Mouse (Mus musculus): Measurements from ENCODE around the gene Pde1c. TPM values are rescaled to one million over a fixed set of nuclear protein-coding genes. Genes with fewer than 3 reads are reported as not detected.

Pde1c gene
- polyA plus RNA-seq, 1 experiment: not detected

- no peak overlapping the region for H3K4me3 ChIP-seq (ENCODE audit: insufficient read depth, low read depth, low read length)
- no peak for TF ChIP-seq CTCF (IDR thresholded peaks at IDR 0.05; ENCODE audit: insufficient read depth, low read depth, low read length)
- TF ChIP-seq POLR2A (IDR thresholded peaks at IDR 0.05; ENCODE audit: insufficient read depth, low read depth, low read length): no peak
- WGBS: 90% methylated on average over 3 of the region's 3 CpGs
- H3K4me1 ChIP-seq (ENCODE audit: control insufficient read depth, insufficient read depth, low read length): peaks cover 3% of the 10 kb centered on the region; the same call in 1 of the 2 replicates
- no peak overlapping the region for H3K27ac ChIP-seq (ENCODE audit: insufficient read depth, low read depth, low read length)
These were observed 192.5 kb downstream of the Pde1c start for GRCm38 (mm10) chr6:56376359-56376758.

GRCm38 (mm10) chr6:56374180-56374579, 194.7 kb downstream of the Pde1c start:
- WGBS: 67% methylated on average over 5 of the region's 5 CpGs
- H3K4me1 ChIP-seq (ENCODE audit: control insufficient read depth, insufficient read depth, low read length): peaks cover 3% of the 10 kb centered on the region; the same call in 1 of the 2 replicates
- TF ChIP-seq CTCF (IDR thresholded peaks at IDR 0.05; ENCODE audit: insufficient read depth, low read depth, low read length): no peak
- no peak for TF ChIP-seq POLR2A (IDR thresholded peaks at IDR 0.05; ENCODE audit: insufficient read depth, low read depth, low read length)
- no peak overlapping the region for H3K4me3 ChIP-seq (ENCODE audit: insufficient read depth, low read depth, low read length)
- H3K27ac ChIP-seq (ENCODE audit: insufficient read depth, low read depth, low read length): no peak overlapping the region

GRCm38 (mm10) chr6:56373753-56374152, 195.2 kb downstream of the Pde1c start:
- Histone ChIP-seq H3K4me1 (ENCODE audit: control insufficient read depth, insufficient read depth, low read length) (peaks cover 3% of the 10 kb centered on the region; the same call in 1 of the 2 replicates), H3K27ac (ENCODE audit: insufficient read depth, low read depth, low read length) (no peak overlapping the region), H3K4me3 (ENCODE audit: insufficient read depth, low read depth, low read length) (no peak overlapping the region)
- WGBS: 82% methylated on average over 3 of the region's 3 CpGs
- no peak for TF ChIP-seq POLR2A (IDR thresholded peaks at IDR 0.05; ENCODE audit: insufficient read depth, low read depth, low read length)
- no peak for TF ChIP-seq CTCF (IDR thresholded peaks at IDR 0.05; ENCODE audit: insufficient read depth, low read depth, low read length)

- H3K4me1 ChIP-seq (ENCODE audit: control insufficient read depth, insufficient read depth, low read length): peaks cover 3% of the 10 kb centered on the region; the same call in 1 of the 2 replicates
- no peak overlapping the region for H3K27ac ChIP-seq (ENCODE audit: insufficient read depth, low read depth, low read length)
- no peak overlapping the region for H3K4me3 ChIP-seq (ENCODE audit: insufficient read depth, low read depth, low read length)
- TF ChIP-seq POLR2A (IDR thresholded peaks at IDR 0.05; ENCODE audit: insufficient read depth, low read depth, low read length) (no peak), CTCF (IDR thresholded peaks at IDR 0.05; ENCODE audit: insufficient read depth, low read depth, low read length) (no peak)
- whole genome bisulfite sequencing: 57% methylated on average over 10 of the region's 10 CpGs
These were observed 195.7 kb downstream of the Pde1c start for GRCm38 (mm10) chr6:56373046-56373751.

- no peak overlapping the region for H3K27ac ChIP-seq (ENCODE audit: insufficient read depth, low read depth, low read length)
- peaks cover 3% of the 10 kb centered on the region; the same call in 1 of the 2 replicates for H3K4me1 ChIP-seq (ENCODE audit: control insufficient read depth, insufficient read depth, low read length)
- WGBS: 78% methylated on average over 13 of the region's 13 CpGs
- TF ChIP-seq CTCF (IDR thresholded peaks at IDR 0.05; ENCODE audit: insufficient read depth, low read depth, low read length): no peak
- TF ChIP-seq POLR2A (IDR thresholded peaks at IDR 0.05; ENCODE audit: insufficient read depth, low read depth, low read length): no peak
- no peak overlapping the region for H3K4me3 ChIP-seq (ENCODE audit: insufficient read depth, low read depth, low read length)
These were observed 199.4 kb downstream of the Pde1c start for GRCm38 (mm10) chr6:56369462-56369861.

GRCm38 (mm10) chr6:56368116-56368515, 200.8 kb downstream of the Pde1c start:
- WGBS: 74% methylated on average over 1 of the region's 1 CpGs

GRCm38 (mm10) chr6:56367257-56367656, 201.6 kb downstream of the Pde1c start:
- no peak overlapping the region for H3K27ac ChIP-seq (ENCODE audit: insufficient read depth, low read depth, low read length)
- peaks cover 1% of the 10 kb centered on the region for H3K4me1 ChIP-seq (ENCODE audit: control insufficient read depth, insufficient read depth, low read length)
- TF ChIP-seq CTCF (IDR thresholded peaks at IDR 0.05; ENCODE audit: insufficient read depth, low read depth, low read length): no peak
- TF ChIP-seq POLR2A (IDR thresholded peaks at IDR 0.05; ENCODE audit: insufficient read depth, low read depth, low read length): no peak
- no peak overlapping the region for H3K4me3 ChIP-seq (ENCODE audit: insufficient read depth, low read depth, low read length)

More at GRCm38 (mm10) chr6:56368116-56368515, 200.8 kb downstream of the Pde1c start:
- Histone ChIP-seq H3K4me1 (ENCODE audit: control insufficient read depth, insufficient read depth, low read length) (no peaks in the 10 kb centered on the region), H3K27ac (ENCODE audit: insufficient read depth, low read depth, low read length) (no peak overlapping the region), H3K4me3 (ENCODE audit: insufficient read depth, low read depth, low read length) (no peak overlapping the region)
- no peak for TF ChIP-seq CTCF (IDR thresholded peaks at IDR 0.05; ENCODE audit: insufficient read depth, low read depth, low read length)
- TF ChIP-seq POLR2A (IDR thresholded peaks at IDR 0.05; ENCODE audit: insufficient read depth, low read depth, low read length): no peak

GRCm38 (mm10) chr6:56362650-56363049, 206.3 kb downstream of the Pde1c start:
- TF ChIP-seq POLR2A (IDR thresholded peaks at IDR 0.05; ENCODE audit: insufficient read depth, low read depth, low read length) (no peak), CTCF (IDR thresholded peaks at IDR 0.05; ENCODE audit: insufficient read depth, low read depth, low read length) (no peak)
- Histone ChIP-seq H3K4me3 (ENCODE audit: insufficient read depth, low read depth, low read length) (no peak overlapping the region), H3K27ac (ENCODE audit: insufficient read depth, low read depth, low read length) (no peak overlapping the region), H3K4me1 (ENCODE audit: control insufficient read depth, insufficient read depth, low read length) (peaks cover 9% of the 10 kb centered on the region)
- WGBS: 9% methylated on average over 5 of the region's 5 CpGs

- 3% methylated on average over 10 of the region's 10 CpGs for WGBS
- Histone ChIP-seq H3K27ac (ENCODE audit: insufficient read depth, low read depth, low read length) (no peak overlapping the region), H3K4me3 (ENCODE audit: insufficient read depth, low read depth, low read length) (peak overlapping the region; percentile 38), H3K4me1 (ENCODE audit: control insufficient read depth, insufficient read depth, low read length) (peaks cover 9% of the 10 kb centered on the region)
- no peak for TF ChIP-seq POLR2A (IDR thresholded peaks at IDR 0.05; ENCODE audit: insufficient read depth, low read depth, low read length)
- no peak for TF ChIP-seq CTCF (IDR thresholded peaks at IDR 0.05; ENCODE audit: insufficient read depth, low read depth, low read length)
These were observed 206.8 kb downstream of the Pde1c start for GRCm38 (mm10) chr6:56362128-56362545.
